Mouse (Mus musculus): ENCODE results near the gene Ube2o. TPM values are rescaled to one million over a fixed set of nuclear protein-coding genes. Genes with fewer than 3 reads are reported as not detected.

Gene Ube2o
- polyA plus RNA-seq, 1 experiment from 2014 or later: 5.2 TPM

GRCm38 (mm10) chr11:116538142-116538735 is 43.0 kb downstream of the Ube2o start:
- no peak overlapping the region for H3K9ac ChIP-seq (ENCODE audit: low read length)
- H3K4me1 ChIP-seq (replicated peaks; ENCODE audit: control insufficient read depth, insufficient read depth, low read length): peaks cover 7% of the 10 kb centered on the region
- no peak overlapping the region for H3K27ac ChIP-seq (ENCODE audit: low read length)
- H3K27me3 ChIP-seq (ENCODE audit: control insufficient read depth, insufficient read depth, low read depth, low read length): peaks cover 8% of the 10 kb centered on the region
- peaks cover 27% of the 10 kb centered on the region for H3K36me3 ChIP-seq (ENCODE audit: control insufficient read depth, insufficient read depth, low read length)
- no peaks in the 10 kb centered on the region for H3K9me3 ChIP-seq (ENCODE audit: control insufficient read depth, low read length)
- WGBS: 80% methylated on average over 12 of the region's 12 CpGs
- H3K4me2 ChIP-seq (ENCODE audit: low read depth, low read length): no peak overlapping the region
- H3K4me3 ChIP-seq (ENCODE audit: low read length): no peak overlapping the region
- ATAC-seq (ENCODE audit: low read depth): no peak

DNA sequence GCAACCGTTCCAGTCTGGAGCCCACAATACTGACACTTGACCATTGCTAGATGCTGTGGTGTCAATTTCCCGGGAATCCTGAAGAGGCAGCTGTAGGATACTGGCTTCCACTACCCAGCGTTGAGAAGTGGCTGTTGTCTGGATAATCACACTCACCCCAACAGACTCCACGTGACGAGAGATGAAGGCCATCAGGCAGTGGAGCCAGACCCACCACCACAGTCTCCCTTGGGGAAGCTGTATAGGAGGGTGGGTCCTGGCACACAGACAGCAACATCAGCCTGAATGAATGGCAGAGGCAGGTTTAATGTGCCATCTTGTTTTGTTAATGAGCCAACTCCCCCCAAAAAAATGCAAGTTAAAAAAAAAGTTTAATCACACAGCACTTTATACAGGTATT is 43.9 kb downstream of the Ube2o start:
- ATAC-seq (ENCODE audit: low read depth): no peak
- Histone ChIP-seq H3K9me3 (ENCODE audit: control insufficient read depth, low read length) (no peaks in the 10 kb centered on the region), H3K4me3 (ENCODE audit: low read length) (no peak overlapping the region), H3K4me2 (ENCODE audit: low read depth, low read length) (no peak overlapping the region), H3K9ac (ENCODE audit: low read length) (no peak overlapping the region), H3K27me3 (ENCODE audit: control insufficient read depth, insufficient read depth, low read depth, low read length) (peaks cover 16% of the 10 kb centered on the region), H3K27ac (ENCODE audit: low read length) (no peak overlapping the region), H3K4me1 (replicated peaks; ENCODE audit: control insufficient read depth, insufficient read depth, low read length) (peaks cover 11% of the 10 kb centered on the region), H3K36me3 (ENCODE audit: control insufficient read depth, insufficient read depth, low read length) (peaks cover 20% of the 10 kb centered on the region)
- 65% methylated on average over 5 of the region's 5 CpGs for WGBS

- 89% methylated on average over 7 of the region's 7 CpGs for WGBS
- ATAC-seq (ENCODE audit: low read depth): no peak
Observed at GRCm38 (mm10) chr11:116536685-116537084, 44.6 kb downstream of the Ube2o start.

DNA sequence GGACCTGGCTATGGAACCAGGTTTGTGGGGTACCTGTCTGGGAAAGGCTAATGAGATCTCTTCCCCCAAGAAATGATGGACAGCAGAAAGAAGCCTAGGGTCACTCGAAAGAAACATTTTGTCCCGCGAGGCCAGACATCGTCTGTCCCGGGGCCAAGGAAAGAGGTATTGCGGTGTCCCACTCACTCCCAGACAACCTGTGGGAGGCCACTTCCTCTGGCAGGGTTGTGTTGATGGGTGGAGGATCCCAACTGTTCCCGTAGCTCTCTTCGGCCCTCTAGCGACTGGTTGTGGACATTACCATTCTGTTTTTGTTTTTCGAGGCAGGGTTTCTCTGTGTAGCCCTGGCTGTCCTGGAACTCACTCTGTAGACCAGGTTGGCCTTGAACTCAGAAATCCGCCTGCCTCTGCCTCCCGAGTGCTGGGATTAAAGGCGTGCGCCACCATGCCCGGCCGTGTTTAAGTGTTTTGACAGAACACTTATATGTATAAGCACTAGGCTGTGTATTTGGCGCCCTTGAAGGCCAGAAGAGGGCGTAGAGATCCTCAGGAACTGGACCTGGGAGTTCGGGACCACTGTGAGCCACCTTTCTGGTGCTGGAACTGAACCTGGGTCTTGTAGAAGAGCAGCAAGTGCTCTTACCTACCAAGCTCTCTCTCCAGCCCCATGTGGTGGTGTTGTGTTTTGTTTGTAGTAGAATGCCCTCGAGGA is 46.9 kb downstream of the Ube2o start:
- H3K27me3 ChIP-seq (ENCODE audit: control insufficient read depth, insufficient read depth, low read depth, low read length): peaks cover 42% of the 10 kb centered on the region

More at GRCm38 (mm10) chr11:116536685-116537084, 44.6 kb downstream of the Ube2o start:
- H3K27me3 ChIP-seq (ENCODE audit: control insufficient read depth, insufficient read depth, low read depth, low read length): peaks cover 23% of the 10 kb centered on the region
- H3K4me1 ChIP-seq (replicated peaks; ENCODE audit: control insufficient read depth, insufficient read depth, low read length): peaks cover 17% of the 10 kb centered on the region
- H3K4me3 ChIP-seq (ENCODE audit: low read length): no peak overlapping the region
- H3K9me3 ChIP-seq (ENCODE audit: control insufficient read depth, low read length): no peaks in the 10 kb centered on the region
- no peak overlapping the region for H3K4me2 ChIP-seq (ENCODE audit: low read depth, low read length)
- H3K27ac ChIP-seq (ENCODE audit: low read length): no peak overlapping the region
- no peak overlapping the region for H3K9ac ChIP-seq (ENCODE audit: low read length)
- peaks cover 16% of the 10 kb centered on the region for H3K36me3 ChIP-seq (ENCODE audit: control insufficient read depth, insufficient read depth, low read length)

DNA sequence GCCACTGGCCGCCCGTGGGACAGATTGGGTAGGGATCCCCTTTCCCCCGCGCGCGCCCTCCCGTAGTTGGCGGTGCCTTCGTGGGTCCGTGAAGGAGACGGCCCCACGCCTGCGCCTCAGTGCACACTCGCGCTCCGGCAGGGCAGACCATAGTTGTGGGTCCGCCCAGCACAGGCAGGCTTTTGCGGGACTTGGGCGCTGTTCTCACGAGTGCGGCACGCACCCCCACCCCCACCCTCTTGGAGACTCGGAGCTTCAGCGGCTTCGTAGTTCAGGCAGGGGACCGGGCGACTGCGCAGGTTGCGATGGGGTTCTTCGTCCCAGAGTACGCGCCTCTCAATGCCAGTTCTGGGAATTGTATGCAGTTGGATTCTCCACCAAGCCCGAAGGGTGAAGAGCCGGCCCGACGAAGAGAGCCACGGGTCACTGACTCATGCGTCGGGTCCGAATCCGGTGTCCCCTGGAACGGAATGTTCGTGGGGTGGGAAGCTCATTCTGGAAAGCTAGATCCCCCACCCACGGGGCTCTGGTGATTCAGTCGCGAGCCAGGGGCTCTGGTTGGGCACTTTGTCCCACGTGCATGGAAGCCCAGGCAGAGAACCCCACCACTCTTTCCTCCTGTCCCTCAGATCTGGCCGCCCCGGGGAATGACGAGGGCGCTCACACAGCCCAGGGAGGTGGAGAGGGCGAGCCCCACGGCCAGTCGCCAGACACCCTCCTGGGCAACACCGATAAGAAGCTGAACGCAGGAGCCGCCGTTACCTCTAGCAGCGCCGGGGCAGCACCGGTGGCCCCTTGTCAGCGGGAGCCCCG is 47.7 kb downstream of the Ube2o start:
- peaks cover 42% of the 10 kb centered on the region for H3K27me3 ChIP-seq (ENCODE audit: control insufficient read depth, insufficient read depth, low read depth, low read length)
- WGBS: under 1% methylated on average over 63 of the region's 63 CpGs
- H3K4me2 ChIP-seq (ENCODE audit: low read depth, low read length): peak overlapping the region; percentile 99
- peak; percentile 9 for ATAC-seq (ENCODE audit: low read depth)
- H3K9ac ChIP-seq (ENCODE audit: low read length): peak overlapping the region; percentile 72
- peaks cover 5% of the 10 kb centered on the region; the same call in 1 of the 2 replicates for H3K36me3 ChIP-seq (ENCODE audit: control insufficient read depth, insufficient read depth, low read length)
- peak overlapping the region; percentile 64 for H3K4me3 ChIP-seq (ENCODE audit: low read length)
- H3K9me3 ChIP-seq (ENCODE audit: control insufficient read depth, low read length): no peaks in the 10 kb centered on the region
- H3K27ac ChIP-seq (ENCODE audit: low read length): no peak overlapping the region
- H3K4me1 ChIP-seq (replicated peaks; ENCODE audit: control insufficient read depth, insufficient read depth, low read length): peaks cover 34% of the 10 kb centered on the region

More for the DNA sequence above, 46.9 kb downstream of the Ube2o start:
- H3K9me3 ChIP-seq (ENCODE audit: control insufficient read depth, low read length): no peaks in the 10 kb centered on the region
- peaks cover 10% of the 10 kb centered on the region for H3K36me3 ChIP-seq (ENCODE audit: control insufficient read depth, insufficient read depth, low read length)
- WGBS: 15% methylated on average over 20 of the region's 20 CpGs
- H3K9ac ChIP-seq (ENCODE audit: low read length): peak overlapping the region; percentile 72
- H3K4me3 ChIP-seq (ENCODE audit: low read length): peak overlapping the region; percentile 64
- peak; percentile 53 for ATAC-seq (ENCODE audit: low read depth)
- H3K4me2 ChIP-seq (ENCODE audit: low read depth, low read length): peak overlapping the region; percentile 99
- no peak overlapping the region for H3K27ac ChIP-seq (ENCODE audit: low read length)
- H3K4me1 ChIP-seq (replicated peaks; ENCODE audit: control insufficient read depth, insufficient read depth, low read length): peaks cover 34% of the 10 kb centered on the region

- Histone ChIP-seq H3K36me3 (ENCODE audit: control insufficient read depth, insufficient read depth, low read length) (no peaks in the 10 kb centered on the region), H3K4me2 (ENCODE audit: low read depth, low read length) (peak overlapping the region; percentile 99), H3K4me1 (replicated peaks; ENCODE audit: control insufficient read depth, insufficient read depth, low read length) (peaks cover 34% of the 10 kb centered on the region), H3K27ac (ENCODE audit: low read length) (peak overlapping the region; percentile 17; the same call in 1 of the 2 replicates), H3K9me3 (ENCODE audit: control insufficient read depth, low read length) (no peaks in the 10 kb centered on the region), H3K9ac (ENCODE audit: low read length) (peak overlapping the region; percentile 72), H3K27me3 (ENCODE audit: control insufficient read depth, insufficient read depth, low read depth, low read length) (peaks cover 42% of the 10 kb centered on the region), H3K4me3 (ENCODE audit: low read length) (peak overlapping the region; percentile 64)
- peak; percentile 66 for ATAC-seq (ENCODE audit: low read depth)
- WGBS: 1% methylated on average over 49 of the region's 50 CpGs
Observed at GRCm38 (mm10) chr11:116532810-116533338, 48.4 kb downstream of the Ube2o start.

DNA sequence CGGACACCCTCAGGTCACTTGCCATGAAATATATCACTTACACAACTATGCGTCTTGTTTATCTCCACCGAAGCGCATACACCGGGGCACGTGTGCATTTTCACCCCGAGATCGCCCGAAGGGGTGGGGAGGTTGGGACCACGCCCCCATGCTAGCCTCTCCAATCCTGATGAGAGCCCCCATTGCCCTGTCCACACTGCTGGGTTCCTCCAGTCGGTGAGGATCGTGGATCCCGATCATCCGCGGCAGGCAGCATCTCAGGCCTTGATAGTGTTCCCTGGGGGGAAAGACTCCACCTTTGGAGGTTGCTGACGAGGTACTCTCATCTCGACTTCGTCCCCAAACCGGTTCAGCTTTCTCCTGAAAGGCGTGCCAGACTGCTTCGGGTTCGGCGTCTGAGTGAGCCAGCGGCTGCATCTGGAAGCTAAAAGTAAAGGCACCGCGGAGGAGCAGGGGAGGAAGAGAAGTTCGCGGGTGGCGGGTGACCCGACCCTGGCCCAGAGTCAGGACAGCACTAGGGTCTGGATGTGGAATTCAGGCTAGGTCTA is 48.9 kb downstream of the Ube2o start:
- Histone ChIP-seq H3K27ac (ENCODE audit: low read length) (peak overlapping the region; percentile 17; the same call in 1 of the 2 replicates), H3K36me3 (ENCODE audit: control insufficient read depth, insufficient read depth, low read length) (no peaks in the 10 kb centered on the region), H3K27me3 (ENCODE audit: control insufficient read depth, insufficient read depth, low read depth, low read length) (peaks cover 42% of the 10 kb centered on the region), H3K4me2 (ENCODE audit: low read depth, low read length) (peak overlapping the region; percentile 99), H3K9ac (ENCODE audit: low read length) (peak overlapping the region; percentile 72), H3K9me3 (ENCODE audit: control insufficient read depth, low read length) (no peaks in the 10 kb centered on the region), H3K4me1 (replicated peaks; ENCODE audit: control insufficient read depth, insufficient read depth, low read length) (peaks cover 34% of the 10 kb centered on the region), H3K4me3 (ENCODE audit: low read length) (peak overlapping the region; percentile 64)
- WGBS: under 1% methylated on average over 30 of the region's 30 CpGs
- no peak for ATAC-seq (ENCODE audit: low read depth)

GRCm38 (mm10) chr11:116531371-116532191 is 49.7 kb downstream of the Ube2o start:
- Histone ChIP-seq H3K9ac (ENCODE audit: low read length) (peak overlapping the region; percentile 72), H3K36me3 (ENCODE audit: control insufficient read depth, insufficient read depth, low read length) (no peaks in the 10 kb centered on the region), H3K4me1 (replicated peaks; ENCODE audit: control insufficient read depth, insufficient read depth, low read length) (peaks cover 34% of the 10 kb centered on the region), H3K4me2 (ENCODE audit: low read depth, low read length) (peak overlapping the region; percentile 99), H3K27ac (ENCODE audit: low read length) (no peak overlapping the region; the same call in 1 of the 2 replicates), H3K4me3 (ENCODE audit: low read length) (peak overlapping the region; percentile 64), H3K9me3 (ENCODE audit: control insufficient read depth, low read length) (no peaks in the 10 kb centered on the region), H3K27me3 (ENCODE audit: control insufficient read depth, insufficient read depth, low read depth, low read length) (peaks cover 42% of the 10 kb centered on the region)
- no peak for ATAC-seq (ENCODE audit: low read depth)
- 2% methylated on average over 48 of the region's 48 CpGs for WGBS

All from lung, embryonic 16.5 days (tissue).